Mouse (Mus musculus): ENCODE measurements around the gene Amigo1. TPM values are rescaled to one million over a fixed set of nuclear protein-coding genes. Genes with fewer than 3 reads are reported as not detected.

Amigo1 gene
- total RNA-seq, 4 experiments from 2014 or later, result 24.4 to 36.9 (median 31.6) TPM

DNA sequence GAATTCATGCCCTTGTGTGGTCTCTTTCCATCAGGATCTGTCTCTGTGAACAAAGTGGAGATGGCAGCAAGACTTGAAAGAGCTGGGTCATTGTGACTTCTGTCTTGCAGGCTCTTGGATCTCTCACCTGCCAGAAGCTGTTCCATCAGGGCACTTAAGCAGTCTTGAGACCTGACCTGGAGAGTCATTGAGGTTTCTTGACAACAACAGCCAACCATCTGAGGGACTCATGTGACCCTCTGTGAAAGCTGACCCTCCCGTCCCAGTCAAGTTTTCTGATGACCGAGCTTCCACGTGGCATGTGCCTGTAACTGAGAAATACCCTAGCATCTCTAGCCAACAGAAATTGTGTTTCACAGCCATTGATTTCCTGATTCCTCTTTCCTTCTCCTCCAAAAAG, 1.4 kb upstream of the Amigo1 start:
- DNase-seq, result no peak

DNA sequence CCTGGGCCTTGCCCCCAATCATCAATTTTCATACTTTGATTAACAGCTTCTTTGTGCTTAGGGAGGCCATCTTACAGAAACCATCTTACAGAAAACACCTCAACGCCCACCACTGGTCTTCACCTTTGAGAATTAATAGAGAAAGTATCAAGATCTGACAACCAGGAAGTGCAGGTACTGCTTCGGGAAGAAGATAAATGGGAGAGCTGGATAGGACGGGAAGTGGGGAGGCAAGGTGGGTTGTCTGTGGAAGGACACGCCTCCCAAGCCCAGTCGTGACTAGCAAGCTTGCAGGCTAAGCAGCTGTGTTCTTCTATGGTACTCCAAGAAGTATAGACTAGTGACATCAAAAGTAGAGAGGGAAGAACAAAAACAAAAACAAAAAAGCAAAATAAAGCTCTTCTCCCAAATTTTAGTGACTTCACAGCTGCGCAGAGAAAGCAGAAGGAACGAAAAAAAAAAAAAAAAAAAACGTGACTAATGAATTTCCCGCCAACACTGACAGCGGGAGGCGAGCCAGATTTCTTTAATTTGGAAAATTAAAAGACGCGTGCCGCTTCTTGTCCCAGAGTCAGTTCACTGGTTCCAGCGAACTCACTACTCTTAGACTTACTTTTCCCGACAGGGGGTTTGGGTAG, 556 bp upstream of the Amigo1 start:
- DNase-seq, result no peak

DNA sequence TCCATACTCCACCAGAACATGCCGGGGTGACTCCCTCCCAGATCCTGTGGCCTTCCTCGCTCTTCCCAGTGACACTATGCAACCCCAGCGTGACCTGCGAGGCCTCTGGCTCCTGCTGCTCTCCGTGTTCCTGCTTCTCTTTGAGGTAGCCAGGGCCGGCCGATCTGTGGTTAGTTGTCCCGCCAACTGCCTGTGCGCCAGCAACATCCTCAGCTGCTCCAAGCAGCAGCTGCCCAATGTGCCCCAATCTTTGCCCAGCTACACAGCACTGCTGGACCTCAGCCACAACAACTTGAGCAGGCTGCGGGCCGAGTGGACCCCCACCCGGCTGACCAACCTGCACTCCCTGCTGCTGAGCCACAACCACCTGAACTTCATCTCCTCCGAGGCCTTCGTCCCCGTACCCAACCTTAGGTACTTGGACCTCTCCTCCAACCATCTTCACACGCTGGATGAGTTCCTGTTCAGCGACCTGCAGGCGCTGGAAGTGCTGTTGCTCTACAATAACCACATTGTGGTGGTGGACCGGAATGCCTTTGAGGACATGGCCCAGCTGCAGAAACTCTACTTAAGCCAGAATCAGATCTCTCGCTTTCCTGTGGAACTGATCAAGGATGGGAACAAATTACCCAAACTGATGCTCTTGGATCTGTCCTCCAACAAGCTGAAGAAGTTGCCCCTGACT, 1.1 kb downstream of the Amigo1 start:
- DNase-seq, result no peak

DNA sequence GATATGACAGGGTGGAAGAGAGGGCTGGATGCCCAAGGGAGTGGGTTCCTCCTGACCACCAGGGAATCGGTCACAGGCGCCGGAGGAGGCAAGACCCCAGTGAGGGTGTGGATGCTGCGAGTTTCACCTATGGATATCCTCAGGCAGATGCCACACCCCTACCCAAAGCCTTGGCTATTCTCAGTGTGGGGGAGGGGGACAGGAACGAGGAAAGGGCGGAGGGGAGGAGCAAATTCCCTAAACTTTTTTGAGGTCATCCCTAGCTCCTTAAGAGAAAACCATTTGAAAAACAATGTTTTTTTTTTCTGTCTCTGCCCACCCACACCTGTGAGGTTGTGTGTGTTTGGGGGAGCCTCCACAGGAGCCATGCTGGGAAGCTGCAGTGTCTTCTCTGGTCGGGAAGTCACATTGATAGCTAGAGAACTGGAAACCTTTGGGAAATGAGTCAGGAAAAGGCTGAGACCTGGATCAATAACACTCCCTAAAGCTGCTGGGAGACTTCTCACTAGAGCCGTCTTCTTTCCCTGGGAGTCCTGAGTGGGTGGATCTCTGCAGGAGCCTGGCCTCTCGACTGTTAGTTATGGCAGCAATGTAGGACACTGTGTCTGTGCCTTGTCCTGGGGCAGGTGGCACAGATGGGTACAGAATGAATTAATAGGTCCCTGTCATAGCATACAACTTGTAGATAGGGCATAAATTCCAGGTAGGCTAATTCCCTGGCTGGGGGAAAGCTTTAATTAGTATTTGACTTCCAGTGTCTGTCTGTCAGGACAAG, 2.8 kb downstream of the Amigo1 start:
- no peak for DNase-seq

DNA sequence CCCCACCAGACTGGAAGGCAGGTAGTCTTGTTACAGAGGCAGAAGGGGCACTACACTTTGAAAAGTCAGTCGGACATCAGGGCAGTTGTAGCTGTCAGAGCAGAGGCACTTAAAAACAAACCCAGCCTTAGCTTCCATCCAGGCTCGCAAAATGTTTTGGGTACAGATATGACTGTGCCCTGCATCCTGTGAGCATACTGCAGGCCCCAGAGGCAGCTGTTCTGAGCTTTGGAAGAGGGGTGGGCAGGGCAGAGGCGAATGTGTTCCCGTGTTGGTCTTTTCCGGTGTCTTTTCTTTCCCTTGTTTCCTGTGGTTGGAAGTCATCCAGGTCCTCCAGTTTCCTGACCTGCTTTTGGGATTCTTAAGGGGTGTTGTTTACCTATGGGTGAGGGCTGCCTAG, 3.8 kb downstream of the Amigo1 start:
- DNase-seq, result no peak

DNA sequence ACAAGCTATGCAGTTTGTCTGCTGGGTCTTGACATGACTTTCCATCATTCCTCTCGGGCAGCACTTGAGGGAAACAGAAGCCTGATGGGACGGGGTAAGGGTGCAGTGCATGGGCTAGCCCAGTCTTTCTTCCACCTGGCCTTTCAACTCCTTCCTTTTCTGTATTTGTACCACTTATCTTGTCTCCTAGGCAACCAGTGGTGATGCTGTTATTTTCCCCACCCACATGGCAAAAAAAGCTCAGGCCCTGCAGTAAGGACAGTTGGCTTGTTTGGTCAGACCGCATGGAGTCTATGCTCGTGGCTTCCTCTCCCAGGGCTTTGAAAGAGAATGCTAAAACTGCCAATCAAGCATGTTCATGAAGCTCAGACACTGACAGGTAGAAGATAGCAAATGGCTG, 7.6 kb downstream of the Amigo1 start:
- DNase-seq, result no peak

DNA sequence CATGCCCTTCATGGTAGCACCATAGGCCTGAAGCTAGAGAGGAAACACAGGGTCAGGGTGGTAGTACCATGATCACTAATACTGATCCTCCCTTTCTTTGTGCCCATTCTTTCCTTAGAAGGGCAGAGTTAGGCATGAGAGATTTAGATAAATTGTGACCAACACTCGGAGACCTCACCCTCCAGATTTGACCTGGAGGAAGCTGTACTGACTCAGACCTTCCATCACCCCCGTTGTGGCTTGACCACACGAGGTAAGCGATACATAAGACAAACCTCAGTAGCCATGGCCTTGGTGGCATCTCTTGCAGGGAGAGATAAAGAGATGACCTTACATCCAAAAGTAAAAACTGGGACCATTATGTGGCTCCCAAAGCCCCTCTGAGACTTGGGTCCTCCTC, 9.2 kb downstream of the Amigo1 start:
- DNase-seq, result no peak

DNA sequence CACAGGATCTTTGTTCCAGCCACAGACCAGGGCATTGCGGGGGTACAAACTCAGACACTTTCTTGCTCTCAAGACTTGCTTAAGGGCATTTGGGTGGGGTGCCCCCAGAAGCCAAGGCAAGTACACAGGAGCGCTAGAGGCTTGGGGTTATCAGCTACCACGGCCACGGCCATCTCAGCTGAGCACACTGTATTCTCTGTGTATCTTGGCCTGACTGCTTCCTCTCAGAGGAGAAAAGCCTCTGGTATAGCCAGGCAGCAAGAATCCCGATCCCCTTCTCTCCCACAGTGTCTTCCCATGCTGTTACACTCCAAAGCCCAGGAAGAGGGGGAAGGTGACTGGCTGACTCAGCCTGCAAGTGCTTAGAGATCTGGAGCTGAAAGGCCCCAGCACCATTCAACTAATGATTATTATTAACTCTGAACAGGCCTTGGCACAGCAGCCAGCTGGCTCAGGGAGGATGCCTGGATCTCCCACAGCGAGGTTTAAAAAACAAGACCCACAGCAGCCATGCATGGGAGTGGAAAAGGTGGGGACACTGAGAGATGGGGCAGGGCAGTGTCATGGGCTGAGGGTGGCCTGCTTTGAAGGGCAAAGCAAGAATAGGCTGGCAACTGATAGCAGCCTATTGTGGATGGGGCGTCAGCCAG, 9.9 kb downstream of the Amigo1 start:
- no peak for DNase-seq

DNA sequence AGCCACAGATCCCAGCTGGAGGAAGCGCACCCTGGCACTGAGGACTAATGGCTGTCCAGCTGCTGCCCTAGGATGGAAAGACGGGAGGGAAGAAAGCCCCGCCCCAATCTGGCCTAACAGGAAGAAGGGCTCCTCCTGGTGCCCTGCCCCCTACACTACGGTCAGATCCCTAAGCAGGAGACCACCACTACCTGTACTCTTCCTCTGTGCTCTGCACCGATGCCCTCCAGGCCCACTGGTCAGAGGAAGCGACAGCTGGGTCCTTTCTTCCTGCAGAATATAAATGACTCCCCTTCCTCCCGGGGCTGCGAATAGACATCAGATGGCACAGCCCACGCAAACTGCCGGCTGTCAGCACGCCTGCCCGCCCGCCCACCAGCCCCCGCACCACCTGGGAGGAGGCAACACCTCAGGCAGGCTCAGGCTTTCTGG, 10.9 kb downstream of the Amigo1 start:
- no peak for DNase-seq

DNA sequence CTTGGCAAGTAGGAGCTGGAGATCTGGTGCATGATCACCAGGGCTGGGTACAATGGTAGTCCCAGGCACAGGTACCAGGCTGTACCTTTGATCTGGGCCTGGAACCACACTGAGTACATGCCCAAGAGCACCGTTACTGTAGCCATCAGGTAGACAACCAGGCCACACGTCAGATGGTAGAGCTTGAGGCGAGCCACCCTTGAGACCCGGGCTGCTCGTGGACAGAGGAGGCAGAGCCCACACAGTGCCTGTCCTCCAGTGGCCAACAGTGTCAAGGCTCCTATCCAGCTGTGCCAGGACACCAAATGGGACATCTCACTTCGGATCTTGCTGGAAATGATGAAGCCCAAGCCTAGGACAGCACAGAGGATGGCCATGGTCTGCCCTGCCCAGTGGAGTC, 13.1 kb downstream of the Amigo1 start:
- DNase-seq, result no peak

DNA sequence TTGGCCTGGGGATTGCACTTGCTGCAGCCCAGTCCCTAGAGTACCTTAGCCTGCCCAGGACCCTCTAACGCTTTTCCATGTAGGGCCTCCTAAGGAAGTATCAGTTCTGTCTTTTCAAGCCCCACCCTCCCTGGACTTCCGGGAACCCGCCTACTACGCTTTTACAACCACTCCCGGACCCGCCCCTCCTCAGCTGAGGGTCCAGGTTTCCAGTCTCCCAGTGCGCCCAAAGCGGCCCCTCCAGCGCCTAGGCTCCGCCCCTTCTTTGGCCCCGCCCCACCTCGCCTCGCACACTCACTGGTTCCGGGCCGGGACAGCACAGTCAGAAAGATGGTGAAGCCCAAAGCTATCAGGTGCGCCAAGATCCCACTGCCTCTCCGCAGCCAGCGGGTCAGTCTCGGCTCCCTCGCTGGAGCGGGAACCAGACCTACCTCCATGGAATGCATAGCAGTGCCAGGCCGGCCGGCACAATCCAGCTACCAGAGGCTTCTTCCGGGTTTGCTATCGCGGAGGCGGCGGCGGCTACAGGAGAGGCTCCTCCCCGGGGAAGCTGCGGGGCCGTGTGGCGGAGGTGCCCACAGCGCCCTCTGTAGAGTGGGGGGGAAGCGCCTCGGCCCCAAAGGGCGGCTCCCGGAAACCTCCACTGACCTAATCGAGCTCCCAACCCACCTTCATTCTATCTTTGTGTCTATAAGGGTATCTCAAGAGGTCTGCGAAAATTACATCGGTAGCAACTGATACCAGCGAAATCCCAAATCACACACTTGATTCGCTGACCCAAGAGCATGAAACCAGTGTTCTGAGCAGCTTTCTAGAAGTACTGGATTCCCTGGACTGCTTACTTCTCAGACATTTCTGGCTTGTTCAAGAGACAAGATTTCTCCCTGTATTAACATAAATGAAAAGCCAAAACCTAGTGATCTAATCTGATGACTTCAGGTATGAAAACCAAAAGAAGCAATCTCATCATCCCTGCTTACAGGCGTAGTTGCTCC, 14.5 kb downstream of the Amigo1 start, which contains the start of gene Cyb561d1:
Cyb561d1 (minus strand) TSS at position 884 of the 995 bp plus-strand sequence.
- peak; percentile 94 for DNase-seq

DNA sequence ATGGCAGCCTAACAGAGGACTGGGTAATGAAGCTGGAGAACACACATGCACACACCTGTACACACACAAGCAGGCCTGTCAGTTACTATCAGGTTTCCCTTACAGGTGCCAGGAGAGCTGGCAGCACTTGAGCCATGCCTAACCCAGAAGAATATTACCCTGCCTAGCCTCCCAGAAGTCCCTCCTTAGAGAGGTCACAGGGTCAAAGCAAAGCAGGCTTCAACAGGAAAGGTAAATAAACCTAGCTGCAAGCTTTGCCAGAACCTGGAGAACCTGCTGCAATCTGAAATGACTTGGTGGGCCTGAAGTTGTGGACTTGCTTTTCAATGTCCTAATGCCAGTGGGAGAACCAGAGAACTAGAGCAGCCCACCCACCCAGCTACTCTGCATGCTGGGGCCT, 16.4 kb downstream of the Amigo1 start:
- no peak for DNase-seq

DNA sequence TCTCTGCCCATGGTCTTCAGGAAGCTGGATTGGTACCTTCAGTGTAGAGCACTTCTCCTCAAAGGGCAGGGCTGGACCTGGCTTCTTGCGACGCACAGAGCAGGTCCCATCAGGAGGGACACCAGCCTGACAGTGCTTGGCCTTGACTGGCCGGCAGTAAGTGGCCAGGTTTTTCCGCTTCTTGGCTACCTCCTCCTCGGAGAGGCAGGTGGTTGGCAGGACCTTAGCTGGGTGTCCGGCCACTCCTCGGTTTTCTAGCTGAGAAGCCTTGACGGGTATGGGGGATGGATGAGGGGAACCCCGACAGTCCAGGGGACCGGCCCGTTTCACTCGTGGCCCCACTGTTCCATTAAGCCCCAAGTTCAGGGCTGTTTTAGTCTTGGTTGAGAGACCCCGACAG, 17.1 kb downstream of the Amigo1 start:
- no peak for DNase-seq

DNA sequence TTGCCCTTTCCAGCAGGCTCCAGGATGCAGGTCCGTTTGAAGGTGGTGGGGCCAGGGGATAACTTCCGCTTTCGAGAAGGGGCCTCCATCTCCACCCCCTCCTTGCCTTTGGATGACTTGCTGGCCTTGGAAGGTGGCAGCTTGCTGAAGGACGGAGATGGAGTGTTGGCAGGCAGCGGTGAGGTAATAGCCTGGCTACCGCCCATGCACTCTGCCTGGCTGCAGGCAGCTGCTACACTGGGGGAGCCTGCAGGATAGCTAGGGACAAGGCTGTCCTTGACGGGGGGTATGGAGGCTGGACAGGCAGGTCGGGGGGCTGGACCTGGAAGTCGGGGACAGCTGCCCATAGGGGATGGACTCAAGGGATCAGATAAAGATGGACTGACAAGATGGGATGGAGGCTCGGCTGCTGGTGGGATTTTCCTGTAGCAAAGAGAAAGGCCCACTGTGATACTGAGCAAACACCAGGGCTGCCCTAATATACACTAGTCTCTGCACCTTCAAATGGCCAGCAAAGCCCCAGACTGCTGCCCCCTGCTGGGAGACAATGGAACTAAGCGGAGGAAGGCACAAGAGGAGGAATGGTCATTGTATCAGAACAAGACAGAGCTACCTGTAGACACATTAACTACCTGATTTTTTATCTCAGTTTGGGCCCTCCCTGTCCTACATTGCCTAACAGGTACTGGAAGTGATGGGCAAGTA, 17.6 kb downstream of the Amigo1 start:
- peak; percentile 83 for DNase-seq

DNA sequence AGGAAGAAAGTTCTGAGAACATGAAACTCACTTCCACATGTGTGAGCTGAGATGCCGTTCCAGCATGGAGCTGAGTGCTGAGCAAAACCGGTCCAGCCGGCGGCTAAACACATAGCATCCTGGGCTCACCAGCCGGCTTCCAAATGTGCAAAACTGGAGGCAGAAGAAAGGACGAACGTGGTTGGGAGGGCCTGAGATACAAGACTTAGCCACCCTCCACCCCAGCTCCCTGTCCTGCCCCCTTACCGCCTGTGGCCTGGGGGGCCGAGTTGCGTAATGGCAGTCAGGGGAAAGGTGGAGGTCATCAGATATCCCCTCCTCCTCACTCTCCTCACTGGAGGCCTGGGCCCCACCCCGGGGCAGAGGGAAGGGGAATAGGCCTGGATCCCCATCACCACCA, 18.3 kb downstream of the Amigo1 start:
- DNase-seq, result no peak

DNA sequence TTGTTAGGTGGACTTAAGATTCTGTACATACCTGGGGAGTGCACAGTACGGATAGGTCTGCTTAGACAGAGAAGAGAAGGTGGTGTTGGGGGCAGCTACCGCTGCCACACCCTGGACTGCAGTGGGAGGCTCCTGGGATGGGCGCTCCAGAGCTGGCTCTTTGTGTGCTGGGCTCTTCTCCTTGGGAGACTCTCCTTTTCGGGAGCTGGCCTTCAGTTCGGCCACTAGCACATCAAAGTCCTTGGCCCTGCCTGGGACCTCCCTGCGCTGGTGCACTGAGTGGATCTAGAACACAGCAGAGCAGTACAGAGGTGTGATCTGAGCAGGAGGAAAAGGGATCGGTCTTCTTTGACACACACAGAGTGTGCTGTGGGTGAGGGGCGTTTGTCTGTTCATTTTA, 19.5 kb downstream of the Amigo1 start:
- DNase-seq, result no peak

DNA sequence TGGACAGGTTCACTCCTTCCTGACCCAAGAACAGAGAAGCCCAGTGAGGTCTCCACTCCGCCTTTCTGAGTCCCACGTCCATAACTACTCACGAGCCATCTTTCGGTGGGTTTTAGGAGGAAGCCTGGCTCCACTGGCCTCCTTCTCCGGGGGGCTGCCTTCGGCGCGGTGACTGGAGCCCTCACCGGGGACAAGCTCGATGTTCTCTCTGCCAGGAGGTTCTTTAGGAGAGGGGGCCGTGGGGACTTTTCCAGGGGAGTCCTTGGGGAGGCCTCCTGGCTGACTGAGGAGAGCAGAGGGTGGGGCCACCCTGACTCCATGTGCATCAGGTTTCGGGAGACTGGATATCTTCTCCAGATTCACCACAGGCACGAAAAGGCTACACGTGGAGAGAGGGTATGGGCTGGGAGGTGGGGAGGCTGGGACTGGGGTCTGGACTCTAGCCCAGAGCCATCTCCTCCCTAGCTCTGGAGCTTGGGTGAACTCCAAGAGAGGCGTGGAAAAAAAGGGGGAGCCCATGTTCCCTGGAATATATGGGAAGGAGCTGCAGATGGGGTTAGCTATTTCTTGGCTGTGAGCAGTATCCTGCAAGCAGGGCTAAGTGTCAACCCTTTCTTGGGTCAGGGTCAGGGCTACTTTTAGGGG, 20.7 kb downstream of the Amigo1 start:
- no peak for DNase-seq

DNA sequence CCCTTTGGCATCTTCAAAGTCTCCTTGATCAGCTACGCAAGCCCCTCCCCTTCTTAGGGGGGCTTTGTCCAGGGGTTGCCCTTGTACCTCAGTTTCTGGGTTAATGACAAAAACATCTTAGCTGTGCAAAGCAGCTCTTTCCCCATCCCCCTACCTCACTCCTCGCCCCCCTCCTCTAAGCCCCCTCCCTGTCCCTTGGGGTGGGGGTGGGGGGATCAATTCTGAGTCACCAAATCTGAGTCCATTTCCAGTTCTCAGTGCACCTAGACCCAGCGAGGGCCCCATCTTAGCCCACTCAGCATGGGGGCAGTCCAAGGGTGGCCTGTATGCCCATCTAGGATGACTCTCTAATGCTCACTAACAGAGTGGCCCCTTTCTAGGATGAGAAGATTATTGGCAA, 22.9 kb downstream of the Amigo1 start:
- DNase-seq, result no peak

DNA sequence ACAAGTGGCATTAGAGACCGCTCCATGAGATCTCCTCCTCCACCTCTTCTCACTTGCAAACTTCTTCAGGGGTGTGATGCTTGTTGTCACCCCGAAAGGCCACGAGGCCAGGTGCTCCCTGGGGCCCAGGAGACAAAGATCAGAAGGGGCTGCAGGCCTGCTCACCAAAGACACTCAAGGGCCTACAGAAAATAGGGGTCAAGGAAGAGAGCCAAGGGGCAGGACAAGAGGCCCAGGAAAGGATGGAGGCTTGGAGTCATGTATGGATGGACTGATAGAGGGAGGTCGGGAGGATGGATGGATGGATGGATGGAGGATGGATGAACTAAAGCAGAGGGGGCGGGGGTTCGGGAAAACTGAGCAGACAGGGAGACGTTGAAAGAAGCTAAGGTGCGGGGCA, 23.4 kb downstream of the Amigo1 start:
- DNase-seq, result no peak

DNA sequence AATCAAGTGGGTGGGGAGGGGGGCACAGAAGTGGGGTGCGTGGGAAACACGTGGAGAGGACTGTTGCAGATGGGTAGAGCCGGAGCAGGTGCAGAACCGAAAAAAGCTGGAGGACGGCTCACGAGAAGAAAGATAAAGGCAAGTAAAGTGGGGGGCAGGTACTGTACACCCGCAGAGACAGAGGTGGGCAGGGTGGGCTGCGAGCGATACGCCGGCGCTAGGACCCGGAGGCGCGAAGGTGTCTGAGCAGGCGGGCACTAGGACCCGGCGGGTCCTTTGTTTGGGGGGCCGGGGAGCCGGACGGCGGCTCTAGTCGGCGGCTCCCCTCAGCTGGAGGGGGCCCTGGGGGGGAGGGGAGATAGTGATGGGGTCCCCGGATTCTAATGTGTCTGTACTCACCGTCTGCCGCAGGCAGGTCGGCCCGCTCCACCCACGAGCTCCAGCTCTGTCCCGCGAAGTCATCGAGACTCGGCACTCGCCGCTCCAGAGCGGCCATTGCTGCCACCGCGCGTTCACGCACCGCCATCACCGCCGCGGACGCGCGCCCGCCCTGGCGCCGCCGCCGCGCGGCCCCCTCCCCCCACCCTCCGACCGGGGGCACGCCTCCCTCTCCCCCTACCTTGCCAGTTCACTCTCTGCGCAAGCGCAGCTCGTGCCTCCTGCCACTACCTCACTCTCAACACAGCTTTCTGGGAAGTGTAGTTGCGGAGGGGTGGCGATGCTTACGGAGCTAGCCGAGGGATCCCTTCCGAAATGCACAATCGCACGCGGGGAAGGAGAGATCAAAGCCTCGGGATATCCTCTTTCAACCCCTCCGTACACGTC, 24.0 kb downstream of the Amigo1 start:
- DNase-seq, result peak; percentile 92
